Mouse (Mus musculus): Measurements from ENCODE around the gene Hoxc8. TPM values are rescaled to one million over a fixed set of nuclear protein-coding genes. Genes with fewer than 3 reads are reported as not detected.

Hoxc8 gene
- polyA plus RNA-seq, 1 experiment from 2014 or later, result not detected

- Histone ChIP-seq H3K27ac (no peak overlapping the region), H3K4me1 (no peaks in the 10 kb centered on the region), H3K36me3 (ENCODE audit: poor library complexity, severe bottlenecking) (no peaks in the 10 kb centered on the region), H3K27me3 (peaks cover 100% of the 10 kb centered on the region), H3K9me3 (replicated peaks) (no peaks in the 10 kb centered on the region), H3K9ac (no peak overlapping the region), H3K4me3 (no peak overlapping the region), H3K4me2 (no peak overlapping the region)
- ATAC-seq, result no peak
- WGBS, result 1% methylated on average over 5 of the region's 5 CpGs
Observed at GRCm38 (mm10) chr15:103005797-103006196, 15.4 kb downstream of the Hoxc8 start.

DNA sequence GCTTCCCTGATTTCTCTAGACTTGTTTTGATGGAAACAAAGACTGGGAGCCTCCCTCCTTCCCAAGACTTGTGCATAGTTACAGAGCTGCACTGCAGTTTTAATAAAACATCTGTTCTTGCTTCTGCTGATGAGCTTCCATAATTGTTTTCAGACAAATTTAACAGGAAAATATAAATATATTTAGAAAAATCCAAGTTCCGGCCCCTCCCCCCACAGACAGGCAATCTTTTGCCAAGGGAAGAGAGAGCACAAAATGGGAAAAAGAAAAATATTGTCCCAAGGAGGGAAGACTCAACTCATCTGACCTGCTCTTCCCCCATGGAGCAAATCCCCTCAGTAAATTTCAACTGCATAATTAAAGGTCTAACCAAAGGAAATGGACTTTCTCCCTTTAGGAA, 15.9 kb downstream of the Hoxc8 start:
- Histone ChIP-seq H3K27me3 (peaks cover 100% of the 10 kb centered on the region), H3K4me3 (no peak overlapping the region), H3K9ac (no peak overlapping the region), H3K9me3 (replicated peaks) (no peaks in the 10 kb centered on the region; the same call in 1 of the 2 replicates), H3K27ac (no peak overlapping the region), H3K4me2 (no peak overlapping the region), H3K36me3 (ENCODE audit: poor library complexity, severe bottlenecking) (no peaks in the 10 kb centered on the region), H3K4me1 (no peaks in the 10 kb centered on the region)
- WGBS, result 15% methylated on average over 1 of the region's 1 CpGs
- ATAC-seq, result no peak

DNA sequence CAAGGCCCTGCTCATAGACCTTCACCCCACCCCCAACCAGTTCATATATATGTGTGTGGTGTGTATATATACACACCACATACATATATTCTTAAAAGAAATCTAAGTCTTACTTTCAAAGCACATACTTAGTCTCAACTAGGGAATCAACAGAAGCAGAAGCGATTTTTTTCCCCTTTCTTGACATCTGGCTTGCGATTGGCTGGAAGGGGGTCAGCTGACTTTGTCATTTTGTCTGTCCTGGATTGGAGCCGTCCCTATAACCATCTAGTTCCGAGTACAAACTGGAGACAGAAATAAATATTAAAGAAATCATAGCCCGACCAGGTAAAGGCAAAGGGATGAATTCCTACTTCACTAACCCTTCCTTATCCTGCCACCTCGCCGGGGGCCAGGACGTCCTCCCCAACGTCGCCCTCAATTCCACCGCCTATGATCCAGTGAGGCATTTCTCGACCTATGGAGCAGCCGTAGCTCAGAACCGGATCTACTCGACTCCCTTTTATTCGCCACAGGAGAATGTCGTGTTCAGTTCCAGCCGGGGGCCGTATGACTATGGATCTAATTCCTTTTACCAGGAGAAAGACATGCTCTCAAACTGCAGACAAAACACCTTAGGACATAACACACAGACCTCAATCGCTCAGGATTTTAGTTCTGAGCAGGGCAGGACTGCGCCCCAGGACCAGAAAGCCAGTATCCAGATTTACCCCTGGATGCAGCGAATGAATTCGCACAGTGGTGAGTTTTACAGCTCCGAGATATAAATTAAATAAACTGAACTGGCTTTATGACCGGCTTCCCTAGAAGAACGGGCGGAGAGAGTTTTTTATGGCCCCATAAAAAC, 19.1 kb downstream of the Hoxc8 start:
- Histone ChIP-seq H3K4me3 (no peak overlapping the region), H3K9ac (no peak overlapping the region), H3K36me3 (ENCODE audit: poor library complexity, severe bottlenecking) (no peaks in the 10 kb centered on the region), H3K4me2 (no peak overlapping the region), H3K4me1 (peaks cover 6% of the 10 kb centered on the region; the same call in 1 of the 2 replicates), H3K27me3 (peaks cover 99% of the 10 kb centered on the region), H3K9me3 (replicated peaks) (no peaks in the 10 kb centered on the region; the same call in 1 of the 2 replicates), H3K27ac (no peak overlapping the region)
- ATAC-seq, result no peak
- WGBS, result 1% methylated on average over 27 of the region's 27 CpGs

GRCm38 (mm10) chr15:103010112-103010846, 19.9 kb downstream of the Hoxc8 start:
- no peak overlapping the region for H3K27ac ChIP-seq
- no peak overlapping the region for H3K9ac ChIP-seq
- no peaks in the 10 kb centered on the region for H3K36me3 ChIP-seq (ENCODE audit: poor library complexity, severe bottlenecking)
- H3K9me3 ChIP-seq (replicated peaks), result no peaks in the 10 kb centered on the region; the same call in 1 of the 2 replicates
- H3K4me2 ChIP-seq, result no peak overlapping the region
- WGBS, result under 1% methylated on average over 31 of the region's 31 CpGs
- peaks cover 6% of the 10 kb centered on the region; the same call in 1 of the 2 replicates for H3K4me1 ChIP-seq
- H3K4me3 ChIP-seq, result no peak overlapping the region
- ATAC-seq, result no peak
- H3K27me3 ChIP-seq, result peaks cover 99% of the 10 kb centered on the region

DNA sequence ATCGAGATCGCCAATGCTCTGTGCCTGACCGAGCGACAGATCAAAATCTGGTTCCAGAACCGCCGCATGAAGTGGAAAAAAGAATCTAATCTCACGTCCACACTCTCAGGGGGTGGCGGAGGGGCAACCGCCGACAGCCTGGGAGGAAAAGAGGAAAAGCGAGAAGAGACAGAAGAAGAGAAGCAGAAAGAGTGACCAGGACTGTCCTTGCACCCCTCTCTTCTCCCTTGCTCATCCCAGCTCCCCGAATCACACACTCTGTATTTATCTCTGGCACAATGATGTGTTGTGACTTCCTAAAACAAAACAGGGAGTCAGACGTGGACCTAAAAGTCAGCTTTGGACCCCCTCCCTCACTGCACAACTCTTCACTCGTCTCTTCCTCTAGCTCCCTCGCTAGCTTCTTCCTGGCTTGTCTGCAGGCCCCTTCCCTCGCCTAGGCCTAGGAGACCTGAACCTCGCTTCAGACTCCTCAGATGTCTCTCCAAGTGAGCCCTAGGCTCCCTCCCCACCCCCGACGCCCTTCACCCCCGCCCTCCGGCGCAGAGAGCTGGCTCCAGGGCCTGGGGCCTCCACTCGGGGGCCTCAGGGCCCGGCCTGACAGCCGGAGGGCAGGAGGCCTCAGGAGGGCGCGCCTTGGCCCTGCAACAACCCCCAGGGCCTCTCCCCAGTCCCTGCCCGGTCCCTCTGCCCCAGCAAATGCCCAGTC, 20.6 kb downstream of the Hoxc8 start:
- Histone ChIP-seq H3K4me2 (no peak overlapping the region), H3K36me3 (ENCODE audit: poor library complexity, severe bottlenecking) (no peaks in the 10 kb centered on the region), H3K27ac (no peak overlapping the region), H3K9me3 (replicated peaks) (no peaks in the 10 kb centered on the region; the same call in 1 of the 2 replicates), H3K9ac (no peak overlapping the region), H3K27me3 (peaks cover 99% of the 10 kb centered on the region), H3K4me1 (peaks cover 6% of the 10 kb centered on the region; the same call in 1 of the 2 replicates), H3K4me3 (no peak overlapping the region)
- WGBS, result under 1% methylated on average over 28 of the region's 28 CpGs
- ATAC-seq, result no peak

DNA sequence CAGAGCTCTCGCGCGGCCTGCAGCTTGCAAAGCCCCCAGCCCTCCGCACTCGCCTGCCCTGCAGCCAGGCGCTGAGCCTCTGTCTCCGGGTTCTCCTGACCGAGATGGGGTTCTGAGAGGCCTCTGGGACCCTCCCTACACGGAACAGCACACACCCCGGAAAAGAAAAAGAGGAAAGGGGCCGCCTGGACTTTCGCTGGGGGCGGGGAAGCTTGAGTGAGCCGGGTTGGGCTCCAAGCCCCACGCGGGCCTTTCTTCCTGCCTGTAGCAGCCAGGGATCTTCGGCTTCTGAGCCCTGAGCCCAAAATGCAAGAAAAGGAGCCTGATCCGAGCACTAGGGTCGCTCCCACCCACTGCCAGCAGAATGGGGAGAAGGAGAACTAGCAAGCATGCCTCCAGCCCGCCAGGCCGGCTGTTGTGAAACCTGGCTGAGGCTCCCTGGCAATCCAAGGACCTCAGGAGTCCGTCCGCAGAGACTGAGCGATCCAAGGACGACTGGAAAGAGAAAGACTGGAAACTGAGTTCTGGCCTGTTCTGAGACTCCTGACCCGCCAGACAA, 21.6 kb downstream of the Hoxc8 start:
- H3K27me3 ChIP-seq, result peaks cover 99% of the 10 kb centered on the region
- peaks cover 6% of the 10 kb centered on the region; the same call in 1 of the 2 replicates for H3K4me1 ChIP-seq
- H3K36me3 ChIP-seq (ENCODE audit: poor library complexity, severe bottlenecking), result no peaks in the 10 kb centered on the region
- no peak overlapping the region for H3K9ac ChIP-seq
- no peak overlapping the region for H3K4me2 ChIP-seq
- no peak overlapping the region for H3K27ac ChIP-seq
- ATAC-seq, result no peak
- under 1% methylated on average over 26 of the region's 26 CpGs for WGBS
- no peaks in the 10 kb centered on the region; the same call in 1 of the 2 replicates for H3K9me3 ChIP-seq (replicated peaks)
- H3K4me3 ChIP-seq, result no peak overlapping the region

- peaks cover 99% of the 10 kb centered on the region for H3K27me3 ChIP-seq
- H3K4me1 ChIP-seq, result peaks cover 6% of the 10 kb centered on the region; the same call in 1 of the 2 replicates
- no peak overlapping the region for H3K4me3 ChIP-seq
- no peaks in the 10 kb centered on the region for H3K36me3 ChIP-seq (ENCODE audit: poor library complexity, severe bottlenecking)
- H3K4me2 ChIP-seq, result no peak overlapping the region
- no peak overlapping the region for H3K9ac ChIP-seq
- no peaks in the 10 kb centered on the region; the same call in 1 of the 2 replicates for H3K9me3 ChIP-seq (replicated peaks)
- 3% methylated on average over 17 of the region's 17 CpGs for WGBS
- no peak for ATAC-seq
- H3K27ac ChIP-seq, result no peak overlapping the region
Observed at GRCm38 (mm10) chr15:103013238-103013984, 23.0 kb downstream of the Hoxc8 start.

DNA sequence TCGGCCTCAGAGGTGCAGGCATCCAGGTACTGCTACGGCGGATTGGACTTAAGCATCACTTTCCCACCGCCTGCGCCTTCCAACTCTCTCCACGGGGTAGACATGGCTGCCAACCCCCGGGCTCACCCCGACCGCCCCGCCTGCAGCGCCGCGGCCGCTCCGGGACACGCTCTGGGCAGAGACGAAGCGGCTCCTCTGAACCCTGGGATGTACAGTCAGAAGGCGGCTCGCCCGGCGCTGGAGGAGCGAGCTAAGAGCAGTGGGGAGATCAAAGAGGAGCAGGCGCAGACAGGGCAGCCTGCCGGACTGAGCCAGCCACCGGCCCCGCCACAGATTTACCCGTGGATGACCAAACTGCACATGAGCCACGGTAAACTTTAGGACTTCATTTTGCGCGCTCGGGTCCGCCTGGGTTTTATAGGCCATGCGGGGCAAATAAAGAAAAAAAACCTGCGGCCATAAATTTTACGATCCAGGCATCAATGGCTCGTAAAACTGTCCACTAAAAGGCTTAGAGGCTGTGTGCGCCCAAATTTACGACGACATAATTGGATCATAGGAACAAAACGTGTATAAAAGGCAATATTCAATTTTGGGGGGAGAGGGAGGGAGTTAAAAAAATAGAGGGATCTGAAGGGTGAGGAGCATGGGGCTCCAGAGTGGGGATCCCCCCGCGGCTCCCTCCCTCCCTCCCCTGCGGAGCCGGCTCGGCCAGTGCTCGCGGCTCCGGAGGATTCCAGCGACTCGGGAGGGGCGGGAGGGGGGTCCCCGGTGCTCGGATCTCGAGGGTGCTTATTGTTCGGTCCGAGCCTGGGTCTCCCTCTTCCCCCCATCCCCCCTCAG, 24.0 kb downstream of the Hoxc8 start:
- no peak overlapping the region for H3K27ac ChIP-seq
- no peaks in the 10 kb centered on the region for H3K36me3 ChIP-seq (ENCODE audit: poor library complexity, severe bottlenecking)
- no peak for ATAC-seq
- no peak overlapping the region for H3K4me2 ChIP-seq
- peak overlapping the region; percentile 0; the same call in 1 of the 2 replicates for H3K4me3 ChIP-seq
- no peaks in the 10 kb centered on the region; the same call in 1 of the 2 replicates for H3K9me3 ChIP-seq (replicated peaks)
- H3K4me1 ChIP-seq, result peaks cover 6% of the 10 kb centered on the region; the same call in 1 of the 2 replicates
- H3K9ac ChIP-seq, result no peak overlapping the region
- H3K27me3 ChIP-seq, result peaks cover 99% of the 10 kb centered on the region
- WGBS, result under 1% methylated on average over 53 of the region's 57 CpGs

DNA sequence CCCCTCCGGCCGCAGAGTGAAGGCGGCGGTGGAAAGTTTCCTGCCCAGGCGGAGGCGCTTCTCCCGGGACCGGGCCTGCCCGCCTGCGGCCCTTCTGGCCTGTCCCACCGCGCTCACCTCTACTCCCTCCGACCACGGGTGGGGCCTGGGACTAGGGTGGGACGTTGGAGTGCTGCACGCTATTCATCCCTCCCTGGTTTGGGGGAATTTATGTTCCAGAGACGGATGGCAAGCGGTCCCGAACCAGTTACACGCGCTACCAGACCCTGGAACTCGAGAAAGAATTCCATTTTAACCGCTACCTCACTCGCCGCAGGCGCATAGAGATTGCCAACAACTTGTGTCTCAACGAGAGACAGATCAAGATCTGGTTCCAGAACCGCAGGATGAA, 24.6 kb downstream of the Hoxc8 start:
- peaks cover 6% of the 10 kb centered on the region; the same call in 1 of the 2 replicates for H3K4me1 ChIP-seq

DNA sequence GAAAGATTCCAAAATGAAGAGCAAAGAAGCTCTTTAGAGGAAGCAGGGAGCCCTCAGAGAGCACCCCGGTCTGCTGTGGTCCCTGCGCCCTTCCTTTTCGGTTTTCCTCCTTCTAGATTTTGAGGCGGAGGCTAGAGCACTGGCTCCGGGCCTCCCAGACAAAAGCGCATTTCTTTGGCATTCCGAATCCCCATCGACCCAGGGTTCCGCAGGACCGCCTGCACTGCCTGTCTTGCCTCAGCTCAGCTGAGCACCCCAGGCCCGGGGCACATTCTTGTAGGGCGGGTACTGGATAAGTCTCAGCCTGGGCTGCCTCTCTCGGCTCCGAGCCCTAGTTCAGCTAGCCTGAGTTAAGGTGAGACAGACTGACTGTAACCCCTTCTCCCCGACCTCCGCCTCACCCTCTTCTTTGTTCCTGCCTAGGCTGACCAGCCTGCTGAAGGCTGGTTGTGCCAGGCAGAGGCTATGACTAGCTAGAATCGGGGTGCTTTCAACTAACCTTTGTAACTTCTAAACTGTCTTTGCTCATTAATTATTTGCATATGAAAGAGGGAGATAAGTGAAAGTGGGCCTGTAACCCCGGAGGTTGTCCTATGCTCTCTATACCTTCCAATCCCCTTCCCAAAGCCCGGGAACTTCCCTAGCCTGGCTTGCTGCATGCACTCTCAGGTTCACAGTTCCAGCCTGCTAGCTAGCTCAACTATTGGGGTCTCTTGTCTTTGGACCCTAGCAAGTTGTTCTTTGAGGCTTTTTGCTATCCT, 25.2 kb downstream of the Hoxc8 start:
- no peak overlapping the region for H3K4me2 ChIP-seq
- H3K9ac ChIP-seq, result no peak overlapping the region
- no peak for ATAC-seq
- no peaks in the 10 kb centered on the region; the same call in 1 of the 2 replicates for H3K9me3 ChIP-seq (replicated peaks)
- WGBS, result 1% methylated on average over 19 of the region's 19 CpGs
- peaks cover 99% of the 10 kb centered on the region for H3K27me3 ChIP-seq
- H3K36me3 ChIP-seq (ENCODE audit: poor library complexity, severe bottlenecking), result no peaks in the 10 kb centered on the region
- H3K27ac ChIP-seq, result no peak overlapping the region
- no peak overlapping the region for H3K4me3 ChIP-seq
- H3K4me1 ChIP-seq, result peaks cover 6% of the 10 kb centered on the region; the same call in 1 of the 2 replicates

More for the DNA sequence above, 24.6 kb downstream of the Hoxc8 start:
- Histone ChIP-seq H3K9me3 (replicated peaks) (no peaks in the 10 kb centered on the region; the same call in 1 of the 2 replicates), H3K4me2 (no peak overlapping the region), H3K36me3 (ENCODE audit: poor library complexity, severe bottlenecking) (no peaks in the 10 kb centered on the region), H3K27me3 (peaks cover 99% of the 10 kb centered on the region), H3K4me3 (no peak overlapping the region), H3K9ac (no peak overlapping the region), H3K27ac (no peak overlapping the region)
- under 1% methylated on average over 28 of the region's 28 CpGs for WGBS
- ATAC-seq, result no peak

All from forebrain, embryonic 13.5 days (tissue).